Mouse (Mus musculus) lung, adult 2 months (tissue): Measurements from ENCODE around the gene Ptpdc1.

ENCODE experiments used
- CTCF ChIP-seq: fragments of 200-500 bp; IDR thresholded peaks from 2 replicates; pipeline ENCODE4 v1.5.1; 2011; ENCODE audit warnings: mild to moderate bottlenecking, low read length, control low read depth; ENCODE audit not compliant: insufficient read depth
- POLR2A ChIP-seq: fragments of 200-500 bp; IDR thresholded peaks from 2 replicates; pipeline ENCODE4 v1.6.1; 2011; ENCODE audit warnings: low read depth, mild to moderate bottlenecking, control low read depth, low read length, borderline replicate concordance; ENCODE audit errors: extremely low read depth

GRCm38 (mm10) chr13:48564881-48565600 lies 60.4 kb downstream of the Ptpdc1 start:
- TF ChIP-seq POLR2A (no peak), CTCF (no peak)
